Mouse (Mus musculus): ENCODE measurements around the gene Slc16a13. TPM values are rescaled to one million over a fixed set of nuclear protein-coding genes. Genes with fewer than 3 reads are reported as not detected.

Gene Slc16a13
- polyA plus RNA-seq, 1 experiment, result 8.1 TPM

DNA sequence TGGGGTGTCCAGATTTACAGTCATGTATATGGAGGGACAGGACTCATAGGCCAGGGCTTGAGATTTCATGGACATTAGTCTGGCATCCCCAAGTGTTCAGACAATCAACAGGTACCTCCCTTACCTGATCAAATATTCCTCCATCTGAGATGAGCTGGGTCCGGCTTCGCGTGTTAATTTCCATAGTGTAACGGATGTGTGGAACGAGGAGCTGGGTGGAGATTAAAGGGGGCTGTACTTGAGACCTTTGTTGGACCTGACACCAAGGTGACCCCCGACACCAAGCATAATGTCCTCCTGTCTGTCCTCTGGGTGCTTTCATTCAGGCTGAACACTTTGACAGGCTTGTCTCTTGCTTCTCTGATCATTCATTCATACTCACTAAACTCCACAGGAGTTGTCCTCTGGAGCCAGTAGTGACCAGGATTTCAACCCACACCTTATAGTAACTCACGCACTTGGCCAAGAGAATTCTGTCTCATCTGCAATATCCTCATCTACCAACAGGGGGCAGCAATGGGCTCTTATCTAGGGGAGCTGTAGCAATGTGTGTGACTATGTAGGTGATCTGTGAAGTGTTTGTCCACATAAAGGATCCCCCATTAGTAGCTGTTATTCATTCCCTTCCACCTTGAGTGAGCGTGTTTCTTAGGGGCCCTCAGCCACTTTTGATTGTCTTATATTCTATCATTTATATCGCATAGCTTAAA, 26.4 kb upstream of the Slc16a13 start:
- H3K4me3 ChIP-seq (replicated peaks), result no peak overlapping the region
- H3K4me1 ChIP-seq, result peaks cover 82% of the 10 kb centered on the region
- no peaks in the 10 kb centered on the region for H3K9me3 ChIP-seq
- peaks cover 93% of the 10 kb centered on the region for H3K36me3 ChIP-seq (replicated peaks; ENCODE audit: low read length)
- TF ChIP-seq GATA1 (IDR thresholded peaks at IDR 0.05; ENCODE audit: borderline replicate concordance, low read length) (no peak), FLI1 (IDR thresholded peaks at IDR 0.05; ENCODE audit: low read length) (no peak)
- H3K27me3 ChIP-seq (replicated peaks), result no peaks in the 10 kb centered on the region

GRCm38 (mm10) chr11:70242591-70242990, 21.7 kb upstream of the Slc16a13 start:
- Histone ChIP-seq H3K9me3 (no peaks in the 10 kb centered on the region), H3K4me3 (replicated peaks) (peak overlapping the region; percentile 62), H3K4me1 (peaks cover 61% of the 10 kb centered on the region), H3K36me3 (replicated peaks; ENCODE audit: low read length) (peaks cover 69% of the 10 kb centered on the region), H3K27me3 (replicated peaks) (no peaks in the 10 kb centered on the region)
- TF ChIP-seq FLI1 (IDR thresholded peaks at IDR 0.05; ENCODE audit: low read length) (no peak), GATA1 (IDR thresholded peaks at IDR 0.05; ENCODE audit: borderline replicate concordance, low read length) (no peak)

- no peaks in the 10 kb centered on the region for H3K9me3 ChIP-seq
- TF ChIP-seq GATA1 (IDR thresholded peaks at IDR 0.05; ENCODE audit: borderline replicate concordance, low read length) (no peak), FLI1 (IDR thresholded peaks at IDR 0.05; ENCODE audit: low read length) (no peak)
- peaks cover 66% of the 10 kb centered on the region for H3K4me1 ChIP-seq
- no peaks in the 10 kb centered on the region for H3K27me3 ChIP-seq (replicated peaks)
- peak within 1 kb of the TSS; percentile 99 for H3K4me3 ChIP-seq (replicated peaks)
- peaks cover 65% of the 10 kb centered on the region for H3K36me3 ChIP-seq (replicated peaks; ENCODE audit: low read length)
These were observed 18.8 kb upstream of the Slc16a13 start, which contains the start of the genes Gm21988 and Rnasek for GRCm38 (mm10) chr11:70239541-70240279. TSS of gene Gm21988 (minus strand) at chr11:70239830. TSS of gene Rnasek (minus strand) at chr11:70239842.

DNA sequence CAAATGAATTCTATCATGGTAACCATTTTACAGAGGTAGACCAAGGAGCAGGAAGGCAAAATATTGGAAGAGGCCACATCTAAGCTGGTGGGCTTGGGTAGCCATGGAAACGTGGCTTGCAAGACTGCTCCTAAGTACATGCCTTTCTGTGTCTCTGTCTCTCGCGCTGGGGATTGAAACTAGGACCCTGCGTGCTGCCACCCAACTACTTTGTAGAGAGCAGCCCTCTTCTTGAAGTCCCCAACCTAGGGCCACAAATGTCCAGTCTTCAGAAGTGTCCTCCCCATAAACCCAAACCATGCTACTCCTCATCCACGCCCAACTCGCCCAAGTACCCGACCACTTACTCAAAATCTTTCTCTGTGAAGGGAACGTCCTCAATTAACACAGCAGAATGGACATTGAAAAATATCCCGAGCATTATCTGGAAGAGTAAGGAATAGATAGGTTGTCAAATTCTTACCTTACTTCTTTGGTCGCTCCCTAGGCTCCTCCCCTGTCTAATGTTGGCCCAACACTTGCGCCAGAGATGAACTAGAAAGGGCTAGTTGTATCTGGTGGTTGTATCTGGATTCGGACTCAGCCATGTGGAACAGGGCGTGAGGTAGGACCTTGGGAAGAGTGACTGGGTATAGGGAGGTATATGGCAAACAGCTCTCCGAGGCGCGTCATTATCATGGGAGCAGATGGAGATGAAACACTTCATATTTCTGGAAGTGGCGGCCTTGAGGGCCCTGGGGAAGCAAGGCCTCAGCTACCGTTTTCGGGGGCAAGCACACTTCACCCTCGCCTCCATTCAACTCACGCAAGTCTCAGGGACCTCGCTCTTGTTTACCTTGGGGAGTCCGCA, 18.0 kb upstream of the Slc16a13 start:
- peaks cover 68% of the 10 kb centered on the region for H3K4me1 ChIP-seq
- H3K4me3 ChIP-seq (replicated peaks), result peak overlapping the region; percentile 99
- no peaks in the 10 kb centered on the region for H3K27me3 ChIP-seq (replicated peaks)
- H3K36me3 ChIP-seq (replicated peaks; ENCODE audit: low read length), result peaks cover 64% of the 10 kb centered on the region
- no peaks in the 10 kb centered on the region for H3K9me3 ChIP-seq
- TF ChIP-seq GATA1 (IDR thresholded peaks at IDR 0.05; ENCODE audit: borderline replicate concordance, low read length) (no peak), FLI1 (IDR thresholded peaks at IDR 0.05; ENCODE audit: low read length) (no peak)

DNA sequence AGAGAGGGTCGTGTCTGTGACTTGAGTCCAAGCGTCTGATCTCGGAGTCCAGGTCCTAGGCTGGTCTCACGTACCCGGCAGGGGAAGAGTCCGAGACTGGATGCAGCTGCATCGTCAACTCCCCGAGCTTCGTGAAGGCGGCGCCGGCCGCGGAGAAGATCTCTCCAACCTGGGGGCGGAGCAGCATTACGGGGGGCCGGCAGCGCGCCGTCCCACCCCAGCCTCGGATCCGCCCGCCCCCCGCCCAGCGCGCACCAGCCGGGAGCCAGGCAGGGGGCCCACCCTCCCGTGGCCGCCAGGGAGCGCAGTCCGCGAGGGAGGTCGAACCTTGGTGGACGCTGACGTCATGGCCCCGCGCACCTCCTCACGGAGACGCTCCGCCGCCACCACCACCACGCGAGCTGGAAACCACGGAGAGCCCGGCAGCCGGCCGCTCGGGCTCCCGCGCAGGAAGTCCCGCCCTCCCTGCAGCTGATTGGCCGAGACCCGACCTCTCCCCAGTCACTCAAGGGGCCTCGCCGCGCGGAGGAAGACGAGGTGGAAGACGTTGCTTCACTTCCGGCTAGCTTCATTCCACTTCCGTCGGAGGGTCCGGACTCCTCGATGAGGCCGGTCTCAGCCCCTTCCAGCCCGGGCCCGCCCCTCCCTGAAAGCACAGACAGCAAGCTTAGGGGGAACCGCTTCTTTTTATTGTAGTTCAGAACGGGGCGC, 16.7 kb upstream of the Slc16a13 start, which contains the start of gene 0610010K14Rik:
TSS of gene 0610010K14Rik (minus strand) at position 458 of the 711 bp plus-strand sequence.
- Histone ChIP-seq H3K36me3 (replicated peaks; ENCODE audit: low read length) (peaks cover 55% of the 10 kb centered on the region), H3K9me3 (no peaks in the 10 kb centered on the region), H3K27me3 (replicated peaks) (no peaks in the 10 kb centered on the region), H3K4me1 (peaks cover 76% of the 10 kb centered on the region), H3K4me3 (replicated peaks) (peak within 1 kb of the TSS; percentile 99)
- TF ChIP-seq GATA1 (IDR thresholded peaks at IDR 0.05; ENCODE audit: borderline replicate concordance, low read length) (no peak), FLI1 (IDR thresholded peaks at IDR 0.05; ENCODE audit: low read length) (peak; percentile 79; the same call in 1 of the 2 replicates)

GRCm38 (mm10) chr11:70236717-70237116, 15.9 kb upstream of the Slc16a13 start:
- Histone ChIP-seq H3K4me1 (peaks cover 71% of the 10 kb centered on the region), H3K9me3 (no peaks in the 10 kb centered on the region), H3K36me3 (replicated peaks; ENCODE audit: low read length) (peaks cover 46% of the 10 kb centered on the region), H3K4me3 (replicated peaks) (peak overlapping the region; percentile 99), H3K27me3 (replicated peaks) (no peaks in the 10 kb centered on the region)
- TF ChIP-seq GATA1 (IDR thresholded peaks at IDR 0.05; ENCODE audit: borderline replicate concordance, low read length), result no peak
- no peak for TF ChIP-seq FLI1 (IDR thresholded peaks at IDR 0.05; ENCODE audit: low read length)

- Histone ChIP-seq H3K4me3 (replicated peaks) (peak overlapping the region; percentile 51), H3K27me3 (replicated peaks) (peaks cover under 1% of the 10 kb centered on the region), H3K9me3 (no peaks in the 10 kb centered on the region), H3K36me3 (replicated peaks; ENCODE audit: low read length) (peaks cover 42% of the 10 kb centered on the region), H3K4me1 (peaks cover 66% of the 10 kb centered on the region)
- TF ChIP-seq GATA1 (IDR thresholded peaks at IDR 0.05; ENCODE audit: borderline replicate concordance, low read length), result no peak
- TF ChIP-seq FLI1 (IDR thresholded peaks at IDR 0.05; ENCODE audit: low read length), result no peak
These were observed 14.5 kb upstream of the Slc16a13 start for GRCm38 (mm10) chr11:70235254-70235900.

DNA sequence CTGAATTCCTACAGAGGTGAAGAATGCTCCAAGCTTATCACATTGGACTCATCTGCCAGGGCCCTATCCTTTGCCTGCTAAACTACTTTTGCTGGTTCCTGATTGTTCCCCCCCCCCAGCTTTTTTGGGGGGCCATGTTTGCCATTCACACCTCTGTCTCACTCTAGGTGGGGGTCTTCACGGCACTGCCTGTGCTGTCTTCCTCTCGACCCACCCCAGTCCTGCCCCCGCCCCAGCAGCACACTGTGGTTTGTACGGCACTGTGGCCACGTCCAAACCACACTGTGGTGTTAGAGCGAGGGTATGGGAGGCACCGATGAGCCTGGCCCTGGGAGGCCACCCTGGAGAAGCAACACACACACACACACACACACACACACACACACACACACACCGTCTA, 13.6 kb upstream of the Slc16a13 start:
- H3K9me3 ChIP-seq, result no peaks in the 10 kb centered on the region
- peaks cover 70% of the 10 kb centered on the region for H3K4me1 ChIP-seq
- peaks cover 9% of the 10 kb centered on the region for H3K27me3 ChIP-seq (replicated peaks)
- TF ChIP-seq FLI1 (IDR thresholded peaks at IDR 0.05; ENCODE audit: low read length) (no peak), GATA1 (IDR thresholded peaks at IDR 0.05; ENCODE audit: borderline replicate concordance, low read length) (no peak)
- H3K4me3 ChIP-seq (replicated peaks), result peak overlapping the region; percentile 62
- H3K36me3 ChIP-seq (replicated peaks; ENCODE audit: low read length), result peaks cover 42% of the 10 kb centered on the region

Measured in megakaryocyte, embryonic 14.5 days (primary cell).